ENCODE assay signal across 8 mouse cellular contexts in genomic region chr7:114416021-114416845, GRCm38 (mm10). TPM values are rescaled to one million over a fixed set of nuclear protein-coding genes. Genes with fewer than 3 reads are reported as not detected.
DNase-seq lines count a peak whose midpoint lies in the region; ATAC-seq and TF ChIP-seq lines count a peak whose summit lies in the region.

No protein-coding gene starts in this region.

- H3K9me3 ChIP-seq in CH12.LX (replicated peaks; ENCODE audit: low read length): peaks cover 2% of the 10 kb centered on the region
- H3K9me3 ChIP-seq in forebrain, embryonic 10.5 days: peaks cover 5% of the 10 kb centered on the region; the same call in 1 of the 2 replicates
- no peaks in the 10 kb centered on the region for H3K9me3 ChIP-seq in liver, postnatal 0 days (ENCODE audit: low read length)
- H3K9me3 ChIP-seq in neural tube, embryonic 13.5 days: no peaks in the 10 kb centered on the region

- in situ Hi-C loops in CH12.LX (cut with MboI; ENCODE audit: low pct_ligation_motif_present, low pct_unique_long_range_greater_than_20kb, low sequenced_read_pairs): loop anchor here (10.0 kb wide), 1 partner anchor 101 kb away; no protein-coding TSS in a partner anchor

- WGBS in forebrain, embryonic 10.5 days: under 1% methylated on average over 66 of the region's 66 CpGs
- under 1% methylated on average over 66 of the region's 66 CpGs for WGBS in liver, postnatal 0 days (ENCODE audit: insufficient replicate concordance)
- under 1% methylated on average over 63 of the region's 66 CpGs for WGBS in neural tube, embryonic 13.5 days

- peak overlapping the region; percentile 84 for H3K9ac ChIP-seq in CH12.LX (ENCODE audit: insufficient read depth, low read depth)
- peak overlapping the region; percentile 87 for H3K9ac ChIP-seq in liver, postnatal 0 days (replicated peaks)
- peak overlapping the region; percentile 93 for H3K9ac ChIP-seq in neural tube, embryonic 13.5 days

- peak overlapping the region; percentile 81 for H3K27ac ChIP-seq in CH12.LX (ENCODE audit: insufficient read depth, low read depth)
- peak overlapping the region; percentile 97 for H3K27ac ChIP-seq in forebrain, embryonic 10.5 days
- peak overlapping the region; percentile 89 for H3K27ac ChIP-seq in liver, postnatal 0 days (ENCODE audit: low read depth)
- H3K27ac ChIP-seq in neural tube, embryonic 13.5 days (replicated peaks): peak overlapping the region; percentile 94

- peaks cover 3% of the 10 kb centered on the region for H3K27me3 ChIP-seq in CH12.LX (replicated peaks)
- H3K27me3 ChIP-seq in forebrain, embryonic 10.5 days (ENCODE audit: poor library complexity, severe bottlenecking): no peaks in the 10 kb centered on the region
- no peaks in the 10 kb centered on the region for H3K27me3 ChIP-seq in liver, postnatal 0 days (ENCODE audit: insufficient read depth, low read length)
- H3K27me3 ChIP-seq in neural tube, embryonic 13.5 days: no peaks in the 10 kb centered on the region

- peak overlapping the region; percentile 92 to 100 (median 93) for H3K4me3 ChIP-seq in CH12.LX (replicated peaks in 1 of 3; ENCODE audit: low read depth in 2 of 3, low read length in 2 of 3, poor library complexity in 1 of 3)
- H3K4me3 ChIP-seq in forebrain, embryonic 10.5 days: peak overlapping the region; percentile 87
- H3K4me3 ChIP-seq in liver, postnatal 0 days (ENCODE audit: low read depth, low read length): peak overlapping the region; percentile 86
- peak overlapping the region; percentile 92 for H3K4me3 ChIP-seq in neural tube, embryonic 13.5 days

- H3K36me3 ChIP-seq in CH12.LX (replicated peaks in 1 of 2; ENCODE audit: control insufficient read depth in 1 of 2, insufficient read depth in 1 of 2, low read length in 1 of 2): peaks cover 0 to 5% of the 10 kb centered on the region in 2 experiments
- no peaks in the 10 kb centered on the region; the same call in 1 of the 2 replicates for H3K36me3 ChIP-seq in forebrain, embryonic 10.5 days (replicated peaks)
- no peaks in the 10 kb centered on the region for H3K36me3 ChIP-seq in liver, postnatal 0 days (replicated peaks; ENCODE audit: insufficient read depth, low read length)
- H3K36me3 ChIP-seq in neural tube, embryonic 13.5 days: no peaks in the 10 kb centered on the region

- intact Hi-C loops in heart, postnatal 14 days (cut with DNase I): loop anchor here (5.0 kb wide), 2 partner anchors 124 to 139 kb away; partner anchors contain the start of gene Psma1

- TF ChIP-seq CTCF in CH12.LX (conservative IDR thresholded peaks at IDR 0.05 in 1 of 2, IDR thresholded peaks at IDR 0.05 in 1 of 2; ENCODE audit: low read depth in 2 of 2, low read length in 2 of 2): no peak
- TF ChIP-seq CTCF in brain, embryonic 14.5 days (IDR thresholded peaks at IDR 0.05; ENCODE audit: borderline replicate concordance, extremely low read depth, insufficient read depth, insufficient read length): no peak
- no peak for TF ChIP-seq CTCF in liver, postnatal 0 days (IDR thresholded peaks at IDR 0.05; ENCODE audit: low read depth)

- peaks cover 0 to 21% of the 10 kb centered on the region in 2 experiments; a peak in 2 of 4 replicates for H3K4me1 ChIP-seq in CH12.LX (ENCODE audit: control insufficient read depth in 1 of 2, insufficient read depth in 2 of 2)
- peaks cover 35% of the 10 kb centered on the region for H3K4me1 ChIP-seq in forebrain, embryonic 10.5 days
- peaks cover 6% of the 10 kb centered on the region; the same call in 1 of the 2 replicates for H3K4me1 ChIP-seq in liver, postnatal 0 days (ENCODE audit: insufficient read depth)
- H3K4me1 ChIP-seq in neural tube, embryonic 13.5 days (replicated peaks): peaks cover 35% of the 10 kb centered on the region

- H3K4me2 ChIP-seq in CH12.LX (ENCODE audit: insufficient read depth, low read depth, poor library complexity, severe bottlenecking): peak overlapping the region; percentile 73
- peak overlapping the region; percentile 93 for H3K4me2 ChIP-seq in liver, postnatal 0 days (ENCODE audit: low read depth, low read length)
- H3K4me2 ChIP-seq in neural tube, embryonic 13.5 days: peak overlapping the region; percentile 92

- H3K79me2 ChIP-seq in CH12.LX (replicated peaks; ENCODE audit: control insufficient read depth, extremely low read depth, insufficient read depth, poor library complexity, severe bottlenecking): peaks cover 36% of the 10 kb centered on the region

- no peak for TF ChIP-seq RAD21 in CH12.LX (IDR thresholded peaks at IDR 0.05; ENCODE audit: low read depth, low read length)

- dilution Hi-C loops in CH12.LX (cut with MboI; ENCODE audit: extremely low pct_ligation_motif_present, extremely low pct_unique_long_range_greater_than_20kb, low sequenced_read_pairs): no loop called here

- DNase-seq in CH12.LX (ENCODE audit: extremely low read depth): peak; percentile 27
- peak; percentile 66 for DNase-seq in brain, embryonic 14.5 days (ENCODE audit: low read depth)
- peak; percentile 48 for DNase-seq in forebrain, embryonic 10.5 days (ENCODE audit: extremely low spot score, low spot score)
- DNase-seq in heart, postnatal 14 days: peak; percentile 39 to 40
- peak; percentile 23 to 42 for DNase-seq in layer of hippocampus, adult 18-20 months (ENCODE audit: low spot score in 2 of 2)
- peak; percentile 49 for DNase-seq in liver, postnatal 0 days
- DNase-seq in thymus, adult 18-20 months: peak; percentile 33 to 40

- TF ChIP-seq POLR2A in CH12.LX (IDR thresholded peaks at IDR 0.05; ENCODE audit: low read depth, low read length): no peak
- no peak for TF ChIP-seq POLR2A in brain, embryonic 14.5 days (IDR thresholded peaks at IDR 0.05; ENCODE audit: borderline replicate concordance, extremely low read depth, insufficient read depth, insufficient read length, poor library complexity, severe bottlenecking)

- no peak for TF ChIP-seq EP300 in CH12.LX (IDR thresholded peaks at IDR 0.05; ENCODE audit: low read length)
- TF ChIP-seq EP300 in liver, postnatal 0 days (IDR thresholded peaks at IDR 0.05; ENCODE audit: low read depth): no peak

- peak; percentile 8 for ATAC-seq in liver, postnatal 0 days
- ATAC-seq in neural tube, embryonic 13.5 days (ENCODE audit: low read depth): peak; percentile 68

TF ChIP-seq in CH12.LX, 34 proteins besides CTCF, POLR2A, EP300 and RAD21:
- TF ChIP-seq TBP (conservative IDR thresholded peaks at IDR 0.05; ENCODE audit: low read depth, low read length) (0 out of 2 replicates have a peak, but pooled peaks have one; percentile 8), UBTF (IDR thresholded peaks at IDR 0.05; ENCODE audit: low read depth, low read length) (no peak; the same call in 1 of the 2 replicates), MXI1 (IDR thresholded peaks at IDR 0.05; ENCODE audit: low read depth, low read length) (0 out of 2 replicates have a peak, but pooled peaks have one; percentile 34)
TF ChIP-seq in CH12.LX: peak in this region for 2.

RNA-seq across cellular contexts. Expression of gene Pde3b, which starts 1.2 kb away (rescaled TPM):
- total RNA-seq in CH12.LX (2012; rRNA removed) (24.1 and 26.0 TPM in 2 replicates), CH12.LX (2014; rRNA removed) (40.0 and 40.8 TPM in 2 replicates)
- polyA plus RNA-seq in CH12.LX (2012; ENCODE audit: insufficient read length, low read depth): 14.1 and 17.9 TPM in 2 replicates
- 10.0 and 10.5 TPM in 2 replicates for polyA plus RNA-seq in brain, embryonic 14.5 days (2012; rRNA removed)
- 7.7 and 9.2 TPM in 2 replicates for polyA plus RNA-seq in forebrain, embryonic 10.5 days (2016; fragmentation: Nextera tagmentation; extraction: Ambion mirVana)
- total RNA-seq in heart, postnatal 14 days (2021): 1 to 10 TPM; 5.2 to 7.9 TPM
- 10 to 100 TPM in 1 of 2 experiments, 1 to 10 TPM in 1; 9.4 to 10.3 TPM for total RNA-seq in layer of hippocampus, adult 18-20 months (2021)
- 5.0 and 5.4 TPM in 2 replicates for polyA plus RNA-seq in liver, postnatal 0 days (2015; fragmentation: Nextera tagmentation; extraction: Ambion mirVana)
- 4.8 and 5.2 TPM in 2 replicates for polyA plus RNA-seq in neural tube, embryonic 13.5 days (2015; fragmentation: Nextera tagmentation; extraction: Ambion mirVana)

Comparison
In these comparisons a context has a peak if more than half of its experiments do, and no peak if none do; other contexts are left out.
1. Peak in every context shown above with its lines: DNase-seq, ATAC-seq, H3K4me3 ChIP-seq and H3K27ac ChIP-seq.